Mouse (Mus musculus) kidney, adult 2 months (tissue): Measurements from ENCODE around the gene Cog5.

Experiments used
- CTCF ChIP-seq: fragments of 200-500 bp; conservative IDR thresholded peaks from 2 replicates; pipeline ENCODE4 v1.5.1; 2011; ENCODE audit warnings: low read depth, mild to moderate bottlenecking, control low read depth, low read length, moderate library complexity, mixed read lengths; ENCODE audit not compliant: insufficient read depth, insufficient read length
- POLR2A ChIP-seq: fragments of 200-500 bp; IDR thresholded peaks from one replicate; pipeline ENCODE4 v1.6.1; 2011; ENCODE audit warnings: low read depth, low read length, control low read depth

- TF ChIP-seq CTCF (no peak), POLR2A (no peak)
Measured at GRCm38 (mm10) chr12:31964074-31964473, 309.4 kb downstream of the Cog5 start.
